Mouse (Mus musculus) liver, embryonic 12.5 days (tissue): Measurements from ENCODE around the gene Anks1b. TPM values are rescaled to one million over a fixed set of nuclear protein-coding genes. Genes with fewer than 3 reads are reported as not detected.

ENCODE experiments used
- polyA plus RNA-seq: library from polyadenylated mRNA; unstranded; fragments of >200 nt; fragmentation: Nextera tagmentation; extraction: Ambion mirVana; gene quantifications from 2 replicates; pipeline ENCODE4 v1.2.1, GENCODE M21; 2016

The Anks1b gene
- polyA plus RNA-seq, 1 experiment from 2014 or later, result 0.02 TPM

Other genes starting within 250 kb of the Anks1b start
- 6.2 and 7.4 TPM in 2 replicates for gene Scyl2, start 187.2 kb upstream of the Anks1b start, polyA plus RNA-seq
- 19.1 and 21.5 TPM in 2 replicates for gene Actr6, start 141.2 kb upstream of the Anks1b start, polyA plus RNA-seq
- 14.5 and 14.8 TPM in 2 replicates for gene Uhrf1bp1l, start 128.5 kb upstream of the Anks1b start, polyA plus RNA-seq